Mouse (Mus musculus) ovary, postnatal 36 days (tissue): ENCODE measurements around the gene Ino80e.

ENCODE experiments used
- DNase-seq: peaks from one replicate; pipeline ENCODE4 v3.0.0; 2022; ENCODE audit warnings: low spot score, mixed read lengths

Gene Ino80e

GRCm38 (mm10) chr7:126809723-126810369 is 52.3 kb downstream of the Ino80e start:
- no peak for DNase-seq

GRCm38 (mm10) chr7:126808703-126809455 is 53.3 kb downstream of the Ino80e start:
- DNase-seq, result peak; percentile 87

GRCm38 (mm10) chr7:126807405-126807804 is 54.8 kb downstream of the Ino80e start:
- DNase-seq, result no peak

DNA sequence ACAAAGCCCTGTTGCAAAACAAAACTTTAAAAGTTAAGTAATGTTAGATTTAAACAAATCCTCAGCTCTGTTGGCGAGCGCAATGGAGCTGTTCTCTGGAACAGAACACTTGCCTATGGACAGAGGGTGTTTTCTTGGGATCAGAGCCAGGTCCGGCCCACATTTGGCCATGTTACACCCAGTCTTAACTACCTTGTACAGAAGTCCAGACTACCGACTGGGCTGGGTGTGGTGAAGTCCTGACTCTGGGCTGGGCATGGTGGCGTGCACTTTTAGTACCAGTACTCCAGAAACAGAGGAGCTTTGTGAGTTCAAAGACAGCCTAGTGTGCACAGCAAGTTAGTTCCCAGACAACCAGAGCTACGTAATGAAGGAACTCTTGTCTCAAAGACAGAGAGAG is 55.2 kb downstream of the Ino80e start:
- no peak for DNase-seq

DNA sequence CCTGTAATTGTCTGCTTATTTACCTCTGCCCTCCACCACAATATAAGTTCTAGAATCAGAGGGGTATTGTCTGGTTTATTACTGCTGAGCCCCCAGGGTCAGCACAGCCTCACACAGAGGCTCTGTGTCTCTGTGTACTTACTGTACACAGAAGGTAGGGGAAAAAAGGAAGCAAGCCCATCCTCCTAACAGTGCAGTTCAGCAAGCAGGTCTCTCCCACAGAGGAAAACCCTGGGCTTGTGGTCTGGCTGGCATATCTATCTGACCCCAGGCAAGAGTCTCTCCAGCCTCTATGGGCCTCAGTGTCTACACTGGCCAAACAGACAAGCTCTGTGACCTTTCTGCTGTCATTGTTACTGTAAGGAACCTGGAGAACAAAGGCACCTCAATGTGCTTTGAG is 58.4 kb downstream of the Ino80e start:
- DNase-seq, result no peak

DNA sequence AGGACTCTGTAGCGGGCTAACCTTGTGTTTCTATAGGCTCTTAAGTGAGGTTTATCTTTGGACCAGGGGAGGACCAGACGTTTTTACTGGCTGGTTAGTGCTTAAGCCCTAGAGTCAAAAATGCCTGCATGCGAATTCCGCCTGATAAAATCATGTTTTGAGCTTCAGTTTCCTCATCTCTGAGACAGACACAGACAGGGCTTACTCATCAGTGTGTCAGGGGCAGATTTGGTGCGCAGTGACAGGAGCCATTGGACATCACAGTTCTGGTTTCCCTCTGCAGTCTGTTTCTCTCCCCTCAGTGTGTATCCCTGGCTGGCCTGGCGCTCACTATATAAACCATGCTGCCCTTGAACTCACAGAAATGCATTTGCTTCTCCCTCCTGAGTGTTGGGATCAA is 59.0 kb downstream of the Ino80e start:
- no peak for DNase-seq

DNA sequence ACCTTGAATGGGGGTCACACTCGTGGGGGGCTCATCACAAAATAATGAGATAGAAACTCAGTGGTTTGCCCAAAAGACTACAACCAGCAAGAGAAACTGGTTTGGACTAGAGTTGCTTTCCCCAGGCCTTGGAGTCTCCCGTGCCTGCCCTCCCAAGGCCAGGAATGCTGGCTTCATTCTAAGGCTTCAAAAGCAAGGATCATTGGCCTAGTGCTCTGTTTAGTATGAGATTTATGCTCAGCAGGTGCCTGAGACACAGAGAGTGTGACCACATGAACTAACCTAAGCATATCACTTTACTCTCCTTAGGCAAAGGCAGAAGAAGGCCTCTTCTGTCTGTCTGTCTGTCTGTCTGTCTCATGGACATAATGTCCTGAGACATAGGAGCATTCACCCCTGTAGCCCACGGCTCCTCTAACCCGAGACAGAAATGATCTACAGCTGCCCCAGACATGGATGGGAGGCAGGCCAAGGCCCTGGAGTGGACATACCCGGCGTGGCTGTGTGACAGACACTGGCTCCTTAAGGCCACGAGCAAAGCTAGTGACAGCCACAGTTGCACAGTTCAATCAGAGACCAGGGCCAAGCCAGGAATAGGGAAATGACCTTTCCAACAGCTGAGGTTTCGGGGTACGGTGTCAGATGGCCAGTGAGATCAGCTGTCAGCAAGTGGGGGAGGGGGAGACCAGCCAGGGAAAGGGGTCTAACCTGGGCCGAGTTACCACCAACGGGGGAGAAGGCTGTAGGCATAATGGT is 59.9 kb downstream of the Ino80e start:
- no peak for DNase-seq

DNA sequence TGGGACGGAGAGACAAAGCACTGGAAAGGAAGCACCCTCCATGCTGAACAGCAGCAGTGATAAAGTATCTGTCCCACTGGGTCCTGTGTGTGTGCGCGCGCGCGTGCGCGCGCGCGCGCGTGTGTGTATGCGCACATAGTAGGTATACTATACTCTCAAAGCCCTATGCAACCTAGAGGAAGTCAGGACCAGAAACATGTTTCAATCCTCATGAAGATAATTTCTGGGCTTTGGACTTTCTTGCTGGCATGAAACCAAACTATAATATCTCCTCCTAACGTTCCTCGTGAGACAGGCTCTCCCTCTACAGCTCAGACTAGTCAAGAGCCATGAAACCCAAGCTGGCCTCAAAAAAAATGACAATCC is 61.1 kb downstream of the Ino80e start:
- no peak for DNase-seq
